Mouse (Mus musculus) embryonic fibroblast, embryonic 13.5 days (primary cell): Measurements from ENCODE around the gene Vsir.

Experiments used
- CTCF ChIP-seq: IDR thresholded peaks from 2 replicates; pipeline ENCODE4 v1.5.1; 2011; ENCODE audit warnings: mild to moderate bottlenecking, control low read depth, low read length, moderate library complexity, borderline replicate concordance; ENCODE audit not compliant: insufficient read depth
- POLR2A ChIP-seq: IDR thresholded peaks from 2 replicates; pipeline ENCODE4 v1.6.1; 2011; ENCODE audit warnings: low read depth, mild to moderate bottlenecking, control low read depth, low read length, moderate library complexity

- TF ChIP-seq CTCF (no peak), POLR2A (no peak)
These were observed 1.3 kb downstream of the Vsir start for GRCm38 (mm10) chr10:60347768-60348610.
